Mouse (Mus musculus): ENCODE measurements at regions not wholly inside any gene's neighbourhood (a gene's known extent, or its start where the extent isn't known, plus 50 kb on each side); places are given as distances from the start of the nearest gene placed in this dataset.

- no peaks in the 10 kb centered on the region for H3K4me1 ChIP-seq (ENCODE audit: control insufficient read depth in 2 of 2, insufficient read depth in 2 of 2, low read length in 2 of 2)
- H3K27me3 ChIP-seq (ENCODE audit: control insufficient read depth, insufficient read depth, low read length), result no peaks in the 10 kb centered on the region
- 77% methylated on average over 4 of the region's 4 CpGs for WGBS
- ATAC-seq (ENCODE audit: insufficient number of reproducible peaks, insufficient read depth, low FRiP score, low read depth), result no peak
- H3K27ac ChIP-seq (replicated peaks in 1 of 2; ENCODE audit: control insufficient read depth in 1 of 2, insufficient read depth in 1 of 2, low read depth in 2 of 2, low read length in 2 of 2), result no peak overlapping the region
- no peaks in the 10 kb centered on the region for H3K36me3 ChIP-seq (ENCODE audit: control insufficient read depth, insufficient read depth, low read length)
- no peak overlapping the region for H3K4me3 ChIP-seq (ENCODE audit: control insufficient read depth in 1 of 2, insufficient read depth in 1 of 2, low read depth in 1 of 2, low read length in 2 of 2)
- H3K9me3 ChIP-seq (ENCODE audit: control insufficient read depth, low read length), result no peaks in the 10 kb centered on the region
- no peak overlapping the region for H3K9ac ChIP-seq (ENCODE audit: low read length)
- H3K4me2 ChIP-seq (ENCODE audit: low read length), result no peak overlapping the region
Observed at GRCm38 (mm10) chr3:38742155-38742554, 144.6 kb upstream of the Fat4 start.

DNA sequence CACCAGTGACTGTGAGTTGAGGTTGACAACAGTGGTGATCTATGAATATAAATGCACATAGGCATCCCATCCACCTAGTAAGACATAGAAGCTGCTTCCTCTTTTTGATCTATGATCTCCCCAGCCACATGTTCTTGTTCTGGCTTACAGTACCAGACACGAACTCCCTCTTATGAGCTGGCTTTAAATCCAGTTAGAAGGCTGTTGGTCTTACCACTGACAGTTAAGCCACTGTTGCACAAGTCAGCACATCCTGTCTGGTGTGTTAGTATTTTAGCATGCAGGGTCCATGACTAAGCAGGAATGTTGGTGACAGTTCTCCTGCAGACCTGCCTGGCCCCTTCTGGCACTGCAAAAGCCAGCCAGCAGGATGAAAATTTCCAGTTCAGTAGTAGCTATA, 164.1 kb upstream of the Fat4 start:
- peaks cover 3% of the 10 kb centered on the region; the same call in 1 of the 2 replicates for H3K9me3 ChIP-seq (ENCODE audit: control insufficient read depth, low read length)

DNA sequence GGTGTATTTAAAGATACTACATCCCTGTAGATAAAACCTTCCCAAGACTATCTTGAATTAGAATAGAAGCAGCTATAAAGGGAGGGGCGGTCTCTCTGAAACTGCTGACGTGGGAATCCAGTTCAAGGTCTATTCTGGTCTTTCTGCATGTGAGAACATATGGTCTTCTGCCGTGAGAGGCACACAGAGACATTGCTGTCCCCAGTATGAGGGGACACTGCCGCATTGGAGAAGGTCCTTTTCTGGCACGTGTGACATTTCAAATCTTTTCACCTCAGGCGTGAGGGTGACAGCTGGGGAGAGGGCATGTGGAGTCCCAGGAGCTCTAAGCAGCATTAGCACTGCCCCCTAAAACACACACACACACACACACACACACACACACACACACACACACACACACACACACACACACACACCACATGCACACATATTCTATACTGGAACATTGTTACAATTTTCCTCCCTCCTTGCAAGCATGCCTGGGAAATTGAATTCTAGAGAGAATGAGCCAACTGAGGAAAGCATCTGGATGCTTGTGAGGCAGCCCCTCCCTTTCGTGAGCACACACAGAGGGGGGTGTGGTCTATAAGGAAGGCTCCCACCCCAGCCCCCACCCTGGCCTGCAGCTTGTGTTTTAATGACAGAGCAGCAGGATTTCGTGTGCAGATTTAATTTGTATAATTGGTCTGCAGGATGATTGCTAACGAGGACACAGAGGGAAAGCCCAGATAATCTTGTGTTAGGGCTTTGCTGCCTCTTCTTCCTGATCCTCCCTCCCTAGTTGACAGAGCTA, 174.5 kb upstream of the Fat4 start:
- no peak overlapping the region for H3K9ac ChIP-seq (ENCODE audit: low read length)
- no peak for ATAC-seq (ENCODE audit: insufficient number of reproducible peaks, insufficient read depth, low FRiP score, low read depth)
- no peak overlapping the region for H3K27ac ChIP-seq (replicated peaks in 1 of 2; ENCODE audit: control insufficient read depth in 1 of 2, insufficient read depth in 1 of 2, low read depth in 2 of 2, low read length in 2 of 2)
- no peaks in the 10 kb centered on the region for H3K36me3 ChIP-seq (ENCODE audit: control insufficient read depth, insufficient read depth, low read length)
- peaks cover 7 to 12% of the 10 kb centered on the region in 2 experiments; a peak in 3 of 4 replicates for H3K4me1 ChIP-seq (ENCODE audit: control insufficient read depth in 2 of 2, insufficient read depth in 2 of 2, low read length in 2 of 2)
- no peaks in the 10 kb centered on the region for H3K27me3 ChIP-seq (ENCODE audit: control insufficient read depth, insufficient read depth, low read length)
- no peak overlapping the region for H3K4me3 ChIP-seq (ENCODE audit: control insufficient read depth in 1 of 2, insufficient read depth in 1 of 2, low read depth in 1 of 2, low read length in 2 of 2)
- 17% methylated on average over 9 of the region's 9 CpGs for WGBS
- H3K9me3 ChIP-seq (ENCODE audit: control insufficient read depth, low read length), result no peaks in the 10 kb centered on the region
- peak overlapping the region; percentile 31 for H3K4me2 ChIP-seq (ENCODE audit: low read length)

More for the DNA sequence above, 164.1 kb upstream of the Fat4 start:
- no peak for ATAC-seq (ENCODE audit: insufficient number of reproducible peaks, insufficient read depth, low FRiP score, low read depth)
- H3K4me1 ChIP-seq (ENCODE audit: control insufficient read depth in 2 of 2, insufficient read depth in 2 of 2, low read length in 2 of 2), result no peaks in the 10 kb centered on the region
- H3K4me2 ChIP-seq (ENCODE audit: low read length), result no peak overlapping the region
- H3K9ac ChIP-seq (ENCODE audit: low read length), result no peak overlapping the region
- no peak overlapping the region for H3K27ac ChIP-seq (replicated peaks in 1 of 2; ENCODE audit: control insufficient read depth in 1 of 2, insufficient read depth in 1 of 2, low read depth in 2 of 2, low read length in 2 of 2)
- H3K4me3 ChIP-seq (ENCODE audit: control insufficient read depth in 1 of 2, insufficient read depth in 1 of 2, low read depth in 1 of 2, low read length in 2 of 2), result no peak overlapping the region
- H3K27me3 ChIP-seq (ENCODE audit: control insufficient read depth, insufficient read depth, low read length), result no peaks in the 10 kb centered on the region
- no peaks in the 10 kb centered on the region for H3K36me3 ChIP-seq (ENCODE audit: control insufficient read depth, insufficient read depth, low read length)
- WGBS, result 80% methylated on average over 1 of the region's 1 CpGs

DNA sequence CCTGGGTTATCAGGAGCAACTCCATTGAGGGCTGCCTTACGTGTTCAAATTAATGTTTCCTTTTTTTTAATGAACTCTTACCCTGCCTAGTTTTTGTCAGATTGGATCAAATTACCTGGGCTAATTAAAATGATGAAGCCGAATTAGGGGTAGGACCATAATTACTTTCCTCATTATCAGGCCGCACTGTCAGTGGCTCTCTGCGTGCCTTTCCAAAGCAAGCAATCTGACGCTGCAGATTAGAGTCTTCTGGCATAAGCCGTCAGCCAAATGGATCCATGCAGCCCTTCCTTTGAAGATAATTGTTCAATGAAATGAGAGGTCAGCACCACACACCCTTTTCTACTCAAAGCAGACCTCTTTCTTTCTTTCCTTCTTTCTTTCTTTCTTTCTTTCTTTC, 175.5 kb upstream of the Fat4 start:
- 25% methylated on average over 6 of the region's 6 CpGs for WGBS
- Histone ChIP-seq H3K4me1 (ENCODE audit: control insufficient read depth in 2 of 2, insufficient read depth in 2 of 2, low read length in 2 of 2) (peaks cover 7 to 12% of the 10 kb centered on the region in 2 experiments; a peak in 3 of 4 replicates), H3K27me3 (ENCODE audit: control insufficient read depth, insufficient read depth, low read length) (no peaks in the 10 kb centered on the region), H3K9ac (ENCODE audit: low read length) (no peak overlapping the region), H3K27ac (replicated peaks in 1 of 2; ENCODE audit: control insufficient read depth in 1 of 2, insufficient read depth in 1 of 2, low read depth in 2 of 2, low read length in 2 of 2) (no peak overlapping the region), H3K4me2 (ENCODE audit: low read length) (no peak overlapping the region), H3K4me3 (ENCODE audit: control insufficient read depth in 1 of 2, insufficient read depth in 1 of 2, low read depth in 1 of 2, low read length in 2 of 2) (no peak overlapping the region), H3K36me3 (ENCODE audit: control insufficient read depth, insufficient read depth, low read length) (no peaks in the 10 kb centered on the region), H3K9me3 (ENCODE audit: control insufficient read depth, low read length) (no peaks in the 10 kb centered on the region)
- no peak for ATAC-seq (ENCODE audit: insufficient number of reproducible peaks, insufficient read depth, low FRiP score, low read depth)

DNA sequence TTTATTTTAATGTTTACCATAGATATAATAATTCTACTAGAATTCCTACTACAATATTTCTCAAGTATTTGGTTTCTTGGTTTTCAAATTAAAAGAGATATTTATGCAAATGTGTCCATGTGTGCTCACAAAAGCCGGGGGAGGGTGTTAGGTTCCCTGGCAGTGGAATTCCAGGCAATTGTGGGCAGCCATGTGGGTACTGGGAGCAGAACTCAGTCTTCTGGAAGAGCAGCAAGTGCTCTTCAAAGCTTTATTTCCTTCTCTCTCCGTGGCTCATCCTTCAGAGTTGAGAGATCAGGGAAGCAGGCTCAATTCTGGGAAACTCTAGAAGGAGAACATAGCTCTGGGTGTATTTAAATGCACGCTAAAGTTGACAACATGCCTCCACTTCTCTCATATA, 178.8 kb upstream of the Fat4 start:
- Histone ChIP-seq H3K9ac (ENCODE audit: low read length) (no peak overlapping the region), H3K4me2 (ENCODE audit: low read length) (no peak overlapping the region), H3K4me3 (ENCODE audit: control insufficient read depth in 1 of 2, insufficient read depth in 1 of 2, low read depth in 1 of 2, low read length in 2 of 2) (no peak overlapping the region), H3K4me1 (ENCODE audit: control insufficient read depth in 2 of 2, insufficient read depth in 2 of 2, low read length in 2 of 2) (peaks cover 7 to 12% of the 10 kb centered on the region in 2 experiments; a peak in 3 of 4 replicates), H3K27ac (replicated peaks in 1 of 2; ENCODE audit: control insufficient read depth in 1 of 2, insufficient read depth in 1 of 2, low read depth in 2 of 2, low read length in 2 of 2) (no peak overlapping the region), H3K9me3 (ENCODE audit: control insufficient read depth, low read length) (no peaks in the 10 kb centered on the region), H3K27me3 (ENCODE audit: control insufficient read depth, insufficient read depth, low read length) (no peaks in the 10 kb centered on the region), H3K36me3 (ENCODE audit: control insufficient read depth, insufficient read depth, low read length) (no peaks in the 10 kb centered on the region)
- no peak for ATAC-seq (ENCODE audit: insufficient number of reproducible peaks, insufficient read depth, low FRiP score, low read depth)
- WGBS, result 72% methylated on average over 3 of the region's 3 CpGs

DNA sequence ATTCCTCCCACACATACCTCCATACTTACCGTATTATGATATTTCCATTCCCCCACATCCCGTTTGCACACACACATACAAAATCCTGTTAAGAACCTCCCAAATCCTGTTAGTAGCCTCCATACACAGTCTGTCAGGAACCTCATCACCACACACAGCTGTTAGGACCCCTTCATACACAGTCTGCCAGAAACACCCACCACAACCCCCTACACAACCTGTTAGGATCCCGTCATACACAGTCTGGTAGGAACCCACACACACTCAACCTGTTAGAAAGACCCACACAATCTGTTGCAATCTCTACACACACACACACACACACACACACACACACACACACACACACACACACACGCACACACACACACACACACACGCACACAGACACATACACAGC, 187.5 kb upstream of the Fat4 start:
- H3K4me3 ChIP-seq (ENCODE audit: control insufficient read depth in 1 of 2, insufficient read depth in 1 of 2, low read depth in 1 of 2, low read length in 2 of 2), result no peak overlapping the region
- H3K9me3 ChIP-seq (ENCODE audit: control insufficient read depth, low read length), result peaks cover 4% of the 10 kb centered on the region; the same call in 1 of the 2 replicates
- no peaks in the 10 kb centered on the region for H3K27me3 ChIP-seq (ENCODE audit: control insufficient read depth, insufficient read depth, low read length)
- peaks cover 10 to 20% of the 10 kb centered on the region in 2 experiments for H3K4me1 ChIP-seq (ENCODE audit: control insufficient read depth in 2 of 2, insufficient read depth in 2 of 2, low read length in 2 of 2)
- no peak overlapping the region for H3K9ac ChIP-seq (ENCODE audit: low read length)
- WGBS, result 86% methylated on average over 5 of the region's 5 CpGs
- no peak for ATAC-seq (ENCODE audit: insufficient number of reproducible peaks, insufficient read depth, low FRiP score, low read depth)
- no peaks in the 10 kb centered on the region for H3K36me3 ChIP-seq (ENCODE audit: control insufficient read depth, insufficient read depth, low read length)
- no peak overlapping the region; a peak in 1 of 4 replicates for H3K27ac ChIP-seq (replicated peaks in 1 of 2; ENCODE audit: control insufficient read depth in 1 of 2, insufficient read depth in 1 of 2, low read depth in 2 of 2, low read length in 2 of 2)
- H3K4me2 ChIP-seq (ENCODE audit: low read length), result no peak overlapping the region

- Histone ChIP-seq H3K27ac (replicated peaks in 1 of 2; ENCODE audit: control insufficient read depth in 1 of 2, insufficient read depth in 1 of 2, low read depth in 2 of 2, low read length in 2 of 2) (peak overlapping the region; percentile 70 to 81), H3K9ac (ENCODE audit: low read length) (no peak overlapping the region), H3K4me2 (ENCODE audit: low read length) (peak overlapping the region; percentile 25), H3K36me3 (ENCODE audit: control insufficient read depth, insufficient read depth, low read length) (no peaks in the 10 kb centered on the region), H3K4me1 (ENCODE audit: control insufficient read depth in 2 of 2, insufficient read depth in 2 of 2, low read length in 2 of 2) (peaks cover 10 to 23% of the 10 kb centered on the region in 2 experiments), H3K27me3 (ENCODE audit: control insufficient read depth, insufficient read depth, low read length) (no peaks in the 10 kb centered on the region), H3K4me3 (ENCODE audit: control insufficient read depth in 1 of 2, insufficient read depth in 1 of 2, low read depth in 1 of 2, low read length in 2 of 2) (no peak overlapping the region), H3K9me3 (ENCODE audit: control insufficient read depth, low read length) (peaks cover 4% of the 10 kb centered on the region; the same call in 1 of the 2 replicates)
- WGBS, result 11% methylated on average over 8 of the region's 8 CpGs
- peak; percentile 61; the same call in 1 of the 2 replicates for ATAC-seq (ENCODE audit: insufficient number of reproducible peaks, insufficient read depth, low FRiP score, low read depth)
Observed at GRCm38 (mm10) chr3:38697871-38698270, 188.9 kb upstream of the Fat4 start.
